Mouse (Mus musculus): ENCODE measurements around the gene Ifnl3. TPM values are rescaled to one million over a fixed set of nuclear protein-coding genes. Genes with fewer than 3 reads are reported as not detected.

The Ifnl3 gene
- polyA plus RNA-seq, 1 experiment from 2014 or later = not detected

GRCm38 (mm10) chr7:28553076-28553475 is 30.4 kb downstream of the Ifnl3 start:
- peaks cover 4% of the 10 kb centered on the region; the same call in 1 of the 2 replicates for H3K9me3 ChIP-seq
- H3K27ac ChIP-seq = no peak overlapping the region
- H3K4me1 ChIP-seq = peaks cover 27% of the 10 kb centered on the region
- 91% methylated on average over 6 of the region's 6 CpGs for WGBS
- H3K27me3 ChIP-seq (ENCODE audit: insufficient read depth, poor library complexity, severe bottlenecking) = peaks cover 7% of the 10 kb centered on the region
- H3K36me3 ChIP-seq = 0 out of 2 replicates have a peak, but pooled peaks cover 6% of the 10 kb centered on the region
- DNase-seq (ENCODE audit: low spot score) = no peak
- H3K4me3 ChIP-seq = no peak overlapping the region

GRCm38 (mm10) chr7:28555939-28556535 is 33.4 kb downstream of the Ifnl3 start:
- DNase-seq (ENCODE audit: low spot score) = no peak
- Histone ChIP-seq H3K27ac (0 out of 2 replicates have a peak overlapping the region, but pooled peaks have one; percentile 17), H3K36me3 (peaks cover 29% of the 10 kb centered on the region), H3K9me3 (peaks cover 4% of the 10 kb centered on the region; the same call in 1 of the 2 replicates), H3K27me3 (ENCODE audit: insufficient read depth, poor library complexity, severe bottlenecking) (no peaks in the 10 kb centered on the region), H3K4me3 (no peak overlapping the region), H3K4me1 (peaks cover 47% of the 10 kb centered on the region)
- WGBS = 13% methylated on average over 5 of the region's 5 CpGs

- Histone ChIP-seq H3K36me3 (peaks cover 37% of the 10 kb centered on the region), H3K4me3 (no peak overlapping the region), H3K27me3 (ENCODE audit: insufficient read depth, poor library complexity, severe bottlenecking) (no peaks in the 10 kb centered on the region), H3K27ac (no peak overlapping the region), H3K4me1 (peaks cover 47% of the 10 kb centered on the region), H3K9me3 (peaks cover 4% of the 10 kb centered on the region; the same call in 1 of the 2 replicates)
- WGBS = 65% methylated on average over 5 of the region's 5 CpGs
- no peak for DNase-seq (ENCODE audit: low spot score)
Measured at GRCm38 (mm10) chr7:28557069-28557468, 34.4 kb downstream of the Ifnl3 start.

DNA sequence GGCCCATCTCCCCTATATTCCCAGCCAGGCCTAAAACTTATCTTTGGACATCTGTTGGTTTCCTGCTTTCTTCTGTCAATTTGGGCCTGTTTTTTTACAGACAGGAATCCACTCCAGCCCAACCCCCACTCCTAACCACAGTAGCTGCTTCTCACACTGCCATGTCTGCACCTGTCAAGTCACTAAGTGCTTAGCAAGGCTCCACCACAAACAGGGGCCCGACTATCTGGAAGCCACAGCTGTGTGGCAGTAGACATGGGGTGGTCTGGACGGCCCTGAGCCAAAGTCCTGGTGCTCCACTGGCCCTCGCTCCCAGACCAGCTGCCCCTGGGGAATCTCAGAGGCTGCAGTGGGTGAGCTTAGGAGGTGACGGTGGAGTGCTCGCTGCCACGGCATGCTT is 35.1 kb downstream of the Ifnl3 start:
- WGBS = 34% methylated on average over 6 of the region's 6 CpGs
- no peaks in the 10 kb centered on the region for H3K27me3 ChIP-seq (ENCODE audit: insufficient read depth, poor library complexity, severe bottlenecking)
- peaks cover 4% of the 10 kb centered on the region; the same call in 1 of the 2 replicates for H3K9me3 ChIP-seq
- H3K36me3 ChIP-seq = peaks cover 43% of the 10 kb centered on the region
- no peak for DNase-seq (ENCODE audit: low spot score)
- H3K4me3 ChIP-seq = 0 out of 2 replicates have a peak overlapping the region, but pooled peaks have one; percentile 16
- H3K27ac ChIP-seq = no peak overlapping the region
- peaks cover 47% of the 10 kb centered on the region for H3K4me1 ChIP-seq

- Histone ChIP-seq H3K27ac (no peak overlapping the region), H3K4me1 (peaks cover 47% of the 10 kb centered on the region), H3K36me3 (peaks cover 51% of the 10 kb centered on the region), H3K9me3 (no peaks in the 10 kb centered on the region), H3K27me3 (ENCODE audit: insufficient read depth, poor library complexity, severe bottlenecking) (no peaks in the 10 kb centered on the region), H3K4me3 (no peak overlapping the region)
- no peak for DNase-seq (ENCODE audit: low spot score)
- WGBS = 59% methylated on average over 4 of the region's 4 CpGs
Measured at GRCm38 (mm10) chr7:28558486-28558885, 35.9 kb downstream of the Ifnl3 start.

DNA sequence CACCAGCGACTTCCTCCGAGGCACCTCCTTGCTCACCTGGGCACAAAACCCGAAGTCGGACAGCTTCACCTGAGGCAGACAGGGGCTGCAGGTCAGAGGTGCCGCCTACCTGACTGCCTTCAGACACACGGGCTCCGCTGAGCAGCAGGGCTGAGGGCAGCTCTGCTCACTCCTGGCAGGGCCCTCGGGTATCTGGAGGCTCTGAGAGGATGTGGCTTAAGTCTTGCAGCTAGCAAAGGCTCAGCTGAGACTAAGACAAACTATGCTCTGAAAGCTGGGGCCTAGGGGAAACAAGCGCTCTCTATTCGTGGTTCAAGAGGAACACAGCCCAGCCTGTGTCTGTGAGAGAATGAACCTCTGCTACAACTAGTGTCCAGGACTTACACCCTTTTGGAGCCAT is 38.2 kb downstream of the Ifnl3 start:
- H3K9me3 ChIP-seq = no peaks in the 10 kb centered on the region
- H3K4me3 ChIP-seq = no peak overlapping the region
- H3K27me3 ChIP-seq (ENCODE audit: insufficient read depth, poor library complexity, severe bottlenecking) = no peaks in the 10 kb centered on the region
- no peak for DNase-seq (ENCODE audit: low spot score)
- H3K36me3 ChIP-seq = peaks cover 74% of the 10 kb centered on the region
- H3K27ac ChIP-seq = no peak overlapping the region
- peaks cover 42% of the 10 kb centered on the region for H3K4me1 ChIP-seq
- 95% methylated on average over 10 of the region's 10 CpGs for WGBS

GRCm38 (mm10) chr7:28561967-28562366 is 39.3 kb downstream of the Ifnl3 start:
- Histone ChIP-seq H3K27ac (no peak overlapping the region), H3K27me3 (ENCODE audit: insufficient read depth, poor library complexity, severe bottlenecking) (no peaks in the 10 kb centered on the region), H3K9me3 (no peaks in the 10 kb centered on the region), H3K4me1 (peaks cover 31% of the 10 kb centered on the region), H3K4me3 (no peak overlapping the region), H3K36me3 (peaks cover 84% of the 10 kb centered on the region)
- 85% methylated on average over 11 of the region's 11 CpGs for WGBS
- no peak for DNase-seq (ENCODE audit: low spot score)

DNA sequence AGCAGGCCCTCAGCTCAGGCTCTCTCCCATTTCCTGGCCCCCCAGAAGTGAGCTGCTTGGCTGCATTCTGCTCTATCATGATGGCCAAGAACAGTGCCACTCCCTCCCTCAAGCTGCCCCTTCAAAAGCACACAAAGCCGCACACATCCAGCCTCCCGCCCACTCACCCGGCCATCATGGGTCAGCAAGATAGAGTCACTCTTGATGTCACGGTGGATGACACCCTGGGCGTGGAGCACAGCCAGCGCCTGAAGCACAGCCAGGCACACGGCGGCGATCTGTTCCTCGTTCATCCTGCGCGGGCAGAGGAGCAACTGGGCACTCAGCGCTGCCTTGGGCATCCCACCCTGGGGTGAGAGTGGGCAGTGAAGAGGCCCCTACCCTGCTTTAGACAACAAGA is 39.7 kb downstream of the Ifnl3 start:
- Histone ChIP-seq H3K9me3 (no peaks in the 10 kb centered on the region), H3K4me3 (no peak overlapping the region; the same call in 1 of the 2 replicates), H3K27me3 (ENCODE audit: insufficient read depth, poor library complexity, severe bottlenecking) (no peaks in the 10 kb centered on the region), H3K4me1 (peaks cover 27% of the 10 kb centered on the region), H3K27ac (no peak overlapping the region), H3K36me3 (peaks cover 86% of the 10 kb centered on the region)
- DNase-seq (ENCODE audit: low spot score) = no peak
- WGBS = 89% methylated on average over 13 of the region's 13 CpGs

DNA sequence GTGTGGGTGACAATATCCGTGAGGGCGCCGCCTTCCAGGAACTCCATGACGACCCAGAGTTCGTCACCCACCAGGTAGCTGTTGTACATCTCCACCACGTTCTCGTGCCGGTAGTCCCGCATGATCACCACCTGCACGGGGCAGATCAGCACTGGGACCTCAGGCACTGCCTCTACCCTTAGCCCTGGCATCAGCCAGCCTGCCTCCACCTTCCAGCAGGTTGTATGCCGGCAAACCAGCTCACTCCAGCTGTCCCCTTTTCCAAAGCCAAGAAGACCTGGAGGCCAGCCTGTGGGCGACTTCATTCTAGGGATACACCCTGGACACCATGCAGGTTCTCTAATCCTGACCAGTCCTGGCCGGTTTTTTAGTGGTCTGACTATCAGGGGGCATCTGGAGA is 40.3 kb downstream of the Ifnl3 start:
- WGBS = 96% methylated on average over 13 of the region's 13 CpGs
- Histone ChIP-seq H3K27me3 (ENCODE audit: insufficient read depth, poor library complexity, severe bottlenecking) (no peaks in the 10 kb centered on the region), H3K4me3 (no peak overlapping the region), H3K27ac (no peak overlapping the region), H3K4me1 (peaks cover 21% of the 10 kb centered on the region), H3K9me3 (no peaks in the 10 kb centered on the region), H3K36me3 (peaks cover 90% of the 10 kb centered on the region)
- DNase-seq (ENCODE audit: low spot score) = no peak

- DNase-seq (ENCODE audit: low spot score) = no peak
- no peak overlapping the region for H3K4me3 ChIP-seq
- no peak overlapping the region for H3K27ac ChIP-seq
- H3K27me3 ChIP-seq (ENCODE audit: insufficient read depth, poor library complexity, severe bottlenecking) = no peaks in the 10 kb centered on the region
- peaks cover 14% of the 10 kb centered on the region for H3K4me1 ChIP-seq
- WGBS = 80% methylated on average over 5 of the region's 5 CpGs
- peaks cover 92% of the 10 kb centered on the region for H3K36me3 ChIP-seq
- no peaks in the 10 kb centered on the region for H3K9me3 ChIP-seq
Measured at GRCm38 (mm10) chr7:28565407-28565806, 42.8 kb downstream of the Ifnl3 start.

DNA sequence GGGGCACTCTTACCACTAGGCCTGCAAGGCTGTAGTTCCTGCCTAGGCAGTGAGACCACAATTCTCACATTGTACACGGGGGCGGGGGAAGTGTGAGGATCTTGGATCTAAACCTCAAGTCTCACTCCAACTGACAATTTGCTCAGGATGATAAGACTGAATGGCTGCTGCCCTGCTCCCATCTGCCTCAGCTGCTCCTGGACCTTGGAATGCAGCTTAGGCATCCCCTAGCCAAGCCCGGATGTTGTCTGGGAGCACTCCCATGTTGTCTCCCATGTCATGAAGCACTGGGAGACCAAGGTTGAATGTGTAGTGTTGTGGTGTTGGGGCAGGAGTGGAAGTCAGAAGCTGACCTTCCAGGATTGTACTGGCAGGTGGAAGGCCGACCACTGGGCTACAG is 44.9 kb downstream of the Ifnl3 start:
- DNase-seq (ENCODE audit: low spot score) = no peak
- peaks cover 34% of the 10 kb centered on the region for H3K4me1 ChIP-seq
- no peaks in the 10 kb centered on the region for H3K27me3 ChIP-seq (ENCODE audit: insufficient read depth, poor library complexity, severe bottlenecking)
- H3K9me3 ChIP-seq = no peaks in the 10 kb centered on the region
- no peak overlapping the region for H3K4me3 ChIP-seq
- H3K27ac ChIP-seq = no peak overlapping the region
- peaks cover 73% of the 10 kb centered on the region for H3K36me3 ChIP-seq
- WGBS = 79% methylated on average over 4 of the region's 4 CpGs

- no peaks in the 10 kb centered on the region for H3K9me3 ChIP-seq
- H3K4me3 ChIP-seq = no peak overlapping the region
- no peak for DNase-seq (ENCODE audit: low spot score)
- H3K27ac ChIP-seq = no peak overlapping the region
- peaks cover 66% of the 10 kb centered on the region for H3K36me3 ChIP-seq
- H3K4me1 ChIP-seq = peaks cover 41% of the 10 kb centered on the region
- no peaks in the 10 kb centered on the region for H3K27me3 ChIP-seq (ENCODE audit: insufficient read depth, poor library complexity, severe bottlenecking)
Measured at GRCm38 (mm10) chr7:28568253-28568652, 45.6 kb downstream of the Ifnl3 start.

DNA sequence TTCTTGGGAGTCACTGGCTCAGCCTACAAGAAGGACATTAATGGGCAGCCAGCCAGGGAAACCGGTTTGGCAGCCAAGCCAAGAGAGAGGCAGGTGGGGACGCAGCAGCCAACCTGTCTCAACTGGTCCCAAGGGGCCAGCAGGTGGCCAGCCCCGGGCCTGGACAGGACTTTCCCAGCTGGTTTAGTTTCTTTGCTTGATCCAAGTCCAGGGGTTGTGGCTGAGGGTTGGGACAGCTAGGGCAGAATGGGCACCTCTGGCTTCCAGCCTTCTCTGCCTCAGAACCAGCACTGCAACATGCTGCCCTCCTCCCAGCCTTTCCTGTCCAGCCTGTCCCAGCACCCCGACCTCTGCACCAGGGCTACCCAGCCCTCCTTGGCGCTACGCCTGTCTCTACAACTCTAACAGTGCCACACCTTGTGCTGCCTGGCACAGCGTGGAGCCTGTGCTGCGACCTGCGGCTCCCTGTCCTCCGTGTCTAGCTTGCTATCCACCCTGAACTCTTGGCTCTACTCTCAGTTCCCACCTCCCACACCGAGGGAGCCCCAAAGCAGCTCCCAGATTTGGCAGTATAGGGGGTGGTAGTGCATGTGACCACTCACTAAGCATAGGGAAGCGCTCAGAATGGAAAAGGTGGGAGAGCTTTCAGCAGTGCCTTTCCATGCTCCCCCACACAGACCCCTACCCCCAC is 47.8 kb downstream of the Ifnl3 start:
- no peak overlapping the region for H3K4me3 ChIP-seq
- H3K4me1 ChIP-seq = peaks cover 63% of the 10 kb centered on the region
- WGBS = 79% methylated on average over 12 of the region's 12 CpGs
- no peaks in the 10 kb centered on the region for H3K27me3 ChIP-seq (ENCODE audit: insufficient read depth, poor library complexity, severe bottlenecking)
- no peaks in the 10 kb centered on the region for H3K9me3 ChIP-seq
- peaks cover 44% of the 10 kb centered on the region for H3K36me3 ChIP-seq
- no peak for DNase-seq (ENCODE audit: low spot score)
- H3K27ac ChIP-seq = peak overlapping the region; percentile 14
